Mouse (Mus musculus): ENCODE measurements around the gene Baiap2l1.
A peak's percentile ranks its signal among the peaks of the same experiment; 100 is the strongest.

The Baiap2l1 gene

DNA sequence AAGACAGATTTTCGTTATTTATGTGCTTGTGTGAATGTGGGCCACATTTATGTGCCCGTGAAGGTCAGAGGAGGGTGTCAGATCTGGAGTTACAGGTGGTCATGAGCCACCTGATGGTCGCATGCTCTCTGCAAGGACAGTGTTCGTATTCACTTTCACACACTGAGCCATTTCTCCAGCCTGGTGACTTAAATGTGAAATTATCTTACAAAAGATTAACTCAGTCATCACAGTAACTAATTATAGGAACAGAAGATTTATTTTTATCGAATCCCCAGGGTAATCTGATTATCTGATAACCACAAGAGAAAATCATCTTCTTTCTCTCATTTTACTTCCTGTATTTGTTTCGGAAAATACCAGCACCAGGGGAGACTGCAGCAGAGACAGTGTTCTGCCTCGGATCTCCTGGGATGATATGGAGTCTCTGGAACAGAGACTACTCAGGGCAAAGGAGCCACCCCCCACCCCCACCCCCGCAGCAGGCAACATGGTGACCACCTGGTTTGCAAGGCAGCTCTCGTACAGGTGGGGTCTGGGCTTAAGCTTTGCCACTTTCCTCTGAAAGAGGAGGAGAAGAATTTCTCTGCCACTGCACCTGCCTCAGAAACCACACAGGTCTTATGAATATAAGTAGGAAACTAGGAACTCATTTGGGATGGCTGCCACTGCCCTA, 71.2 kb downstream of the Baiap2l1 start:
- no peak for DNase-seq (ENCODE audit: low spot score in 2 of 2)

DNA sequence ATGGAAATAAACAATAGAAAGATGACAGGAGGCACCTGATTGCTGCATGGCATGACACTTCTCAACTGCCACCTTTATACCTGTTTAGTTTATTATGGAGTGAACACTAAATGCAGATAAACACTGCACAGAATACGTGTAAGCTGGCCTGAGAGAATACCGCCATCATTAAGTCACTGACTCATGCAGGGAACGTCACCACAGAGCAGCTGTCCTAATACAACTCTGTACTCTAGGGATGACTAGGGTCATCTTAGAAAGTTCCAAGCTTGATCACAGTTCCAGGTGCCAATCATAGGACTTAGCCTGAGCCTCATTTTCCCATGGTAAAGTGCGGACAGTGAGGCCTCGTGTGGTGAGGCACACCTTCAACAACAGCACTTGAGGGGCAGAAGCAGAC, 73.3 kb downstream of the Baiap2l1 start:
- DNase-seq (ENCODE audit: low spot score in 2 of 2) = no peak

GRCm38 (mm10) chr5:144283551-144284031, 74.3 kb downstream of the Baiap2l1 start:
- peak; percentile 46 to 54 for DNase-seq (ENCODE audit: low spot score in 2 of 2)

- DNase-seq (ENCODE audit: low spot score in 2 of 2) = no peak
Measured at GRCm38 (mm10) chr5:144282470-144283260, 75.2 kb downstream of the Baiap2l1 start.

DNA sequence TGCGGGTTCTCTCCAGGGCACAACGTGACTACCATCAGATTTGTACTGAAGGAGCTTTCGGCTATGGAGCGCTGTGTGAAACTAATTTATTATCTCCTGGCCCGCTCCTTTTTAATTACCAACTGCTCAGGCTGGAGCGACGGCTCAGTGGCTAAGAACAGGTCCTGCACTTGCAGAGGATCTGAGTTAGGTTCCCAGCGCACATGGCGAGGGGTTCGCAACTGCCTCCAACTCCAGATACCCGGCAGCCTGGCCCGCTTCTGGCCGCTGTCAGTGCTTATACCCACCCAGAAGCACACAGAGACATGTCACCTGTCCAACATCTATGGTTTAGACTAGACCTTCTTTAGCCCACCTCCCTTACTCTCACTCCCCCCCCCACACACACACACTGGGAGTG, 78.0 kb downstream of the Baiap2l1 start:
- no peak for DNase-seq (ENCODE audit: low spot score in 2 of 2)

- no peak for DNase-seq (ENCODE audit: low spot score in 2 of 2)
Measured at GRCm38 (mm10) chr5:144279081-144279541, 78.8 kb downstream of the Baiap2l1 start.

GRCm38 (mm10) chr5:144278374-144278960, 79.4 kb downstream of the Baiap2l1 start:
- DNase-seq (ENCODE audit: low spot score in 2 of 2) = no peak

- DNase-seq (ENCODE audit: low spot score in 2 of 2) = peak; percentile 65 to 72
Measured at GRCm38 (mm10) chr5:144276898-144277630, 80.8 kb downstream of the Baiap2l1 start.

DNA sequence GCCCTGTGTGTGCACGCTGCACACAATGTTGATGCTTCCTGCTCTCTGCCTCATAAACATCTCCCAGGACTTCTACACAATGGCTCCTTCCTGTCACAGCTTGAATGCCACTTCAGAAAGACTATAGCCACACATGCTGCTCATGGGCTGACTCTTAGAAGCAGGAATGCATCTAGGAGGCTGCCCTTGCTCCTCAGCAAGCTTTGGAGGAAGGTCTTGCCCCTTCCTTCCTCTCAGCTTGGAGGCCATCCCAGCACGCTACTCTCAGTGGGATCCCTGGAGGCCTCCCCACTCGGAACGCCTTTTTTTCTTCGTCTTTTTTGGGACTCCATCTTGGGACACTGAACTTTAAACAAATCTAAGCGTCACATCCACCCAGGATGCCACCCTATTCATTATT, 83.0 kb downstream of the Baiap2l1 start:
- no peak for DNase-seq (ENCODE audit: low spot score in 2 of 2)

GRCm38 (mm10) chr5:144271772-144272171, 86.1 kb downstream of the Baiap2l1 start:
- no peak for DNase-seq (ENCODE audit: low spot score in 2 of 2)

GRCm38 (mm10) chr5:144271118-144271517, 86.8 kb downstream of the Baiap2l1 start:
- no peak for DNase-seq (ENCODE audit: low spot score in 2 of 2)

GRCm38 (mm10) chr5:144270420-144270819, 87.5 kb downstream of the Baiap2l1 start:
- no peak for DNase-seq (ENCODE audit: low spot score in 2 of 2)

GRCm38 (mm10) chr5:144269926-144270325, 88.0 kb downstream of the Baiap2l1 start:
- DNase-seq (ENCODE audit: low spot score in 2 of 2) = no peak

GRCm38 (mm10) chr5:144267535-144268241, 90.2 kb downstream of the Baiap2l1 start:
- peak in 1 of 2 experiments; percentile 19 for DNase-seq (ENCODE audit: low spot score in 2 of 2)

- no peak for DNase-seq (ENCODE audit: low spot score in 2 of 2)
Measured at GRCm38 (mm10) chr5:144263496-144263895, 94.4 kb downstream of the Baiap2l1 start.

GRCm38 (mm10) chr5:144263082-144263481, 94.8 kb downstream of the Baiap2l1 start:
- no peak for DNase-seq (ENCODE audit: low spot score in 2 of 2)

DNA sequence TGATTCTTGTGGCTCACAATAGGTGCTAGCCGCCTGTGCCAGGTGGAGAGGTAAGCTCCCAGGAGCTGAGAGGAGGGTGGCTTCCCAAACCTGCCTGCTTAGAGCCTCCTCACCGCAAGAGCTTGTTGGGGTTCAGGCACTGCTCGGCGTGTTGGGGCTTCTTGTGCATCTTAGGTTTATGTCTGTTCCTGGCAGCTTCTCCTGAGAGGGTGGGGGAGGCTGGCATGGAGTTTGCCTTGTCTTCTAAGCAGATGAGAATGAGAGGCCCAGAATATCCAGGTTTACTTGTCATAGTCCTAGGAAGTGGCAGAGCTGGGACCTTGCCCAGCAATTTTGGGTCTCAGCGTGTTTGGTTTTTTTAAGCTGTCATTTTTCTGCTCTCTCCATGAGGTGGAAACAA, 96.1 kb downstream of the Baiap2l1 start:
- DNase-seq (ENCODE audit: low spot score in 2 of 2) = no peak

- no peak for DNase-seq (ENCODE audit: low spot score in 2 of 2)
Measured at GRCm38 (mm10) chr5:144261309-144261708, 96.6 kb downstream of the Baiap2l1 start.

DNA sequence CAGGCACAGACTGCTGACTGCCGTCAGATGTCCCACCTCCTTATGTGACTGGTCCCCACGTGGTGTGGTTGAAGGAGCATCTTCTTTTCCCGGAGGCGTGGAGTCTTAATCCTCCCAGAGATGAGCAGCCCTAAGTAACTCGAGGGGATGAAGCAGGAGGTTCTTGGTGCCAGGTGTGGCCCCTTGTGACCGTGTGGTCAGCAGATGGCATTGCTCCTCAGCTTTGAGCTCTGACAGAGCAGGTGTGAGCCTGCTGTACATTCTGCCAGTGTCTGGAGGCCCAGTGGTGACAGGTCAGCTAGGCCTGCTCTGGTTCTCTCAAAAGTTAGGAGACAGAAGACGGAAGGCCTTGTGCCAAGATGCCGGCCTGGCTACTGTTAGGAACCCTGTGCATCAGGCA, 97.4 kb downstream of the Baiap2l1 start:
- DNase-seq (ENCODE audit: low spot score in 2 of 2) = no peak

DNA sequence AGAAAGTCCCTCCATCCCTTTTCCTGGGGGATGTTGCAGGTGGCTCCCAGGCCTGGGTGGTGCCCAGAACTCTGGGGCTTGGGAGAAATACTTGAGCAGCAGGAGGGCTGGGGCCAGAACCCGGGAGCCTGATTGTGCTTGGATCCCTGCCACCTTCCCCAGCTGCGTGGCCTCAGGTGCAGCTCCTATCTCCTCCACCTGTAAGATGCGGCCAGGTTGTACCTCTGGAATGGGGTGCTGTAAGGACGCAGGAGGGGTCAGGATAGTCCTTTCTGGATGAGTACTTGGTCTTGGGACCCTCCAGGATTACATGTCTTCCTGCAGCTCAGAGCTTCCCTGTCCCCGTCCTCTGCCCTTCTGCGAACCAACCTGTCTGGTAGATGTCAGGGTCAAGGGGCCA, 98.7 kb downstream of the Baiap2l1 start:
- no peak for DNase-seq (ENCODE audit: low spot score in 2 of 2)

- DNase-seq (ENCODE audit: low spot score in 2 of 2) = no peak
Measured at GRCm38 (mm10) chr5:144258687-144259086, 99.2 kb downstream of the Baiap2l1 start.

All from spleen, postnatal 36 days (tissue).